Mouse (Mus musculus) MN1 (cell line): ENCODE measurements at regions not wholly inside any gene's neighbourhood (a gene's known extent, or its start where the extent isn't known, plus 50 kb on each side); places are given as distances from the start of the nearest gene placed in this dataset.

ENCODE experiments used
- DNase-seq: peaks from one replicate; pipeline ENCODE4 v3.0.0-alpha.2; 2016; ENCODE audit warnings: low spot score

DNA sequence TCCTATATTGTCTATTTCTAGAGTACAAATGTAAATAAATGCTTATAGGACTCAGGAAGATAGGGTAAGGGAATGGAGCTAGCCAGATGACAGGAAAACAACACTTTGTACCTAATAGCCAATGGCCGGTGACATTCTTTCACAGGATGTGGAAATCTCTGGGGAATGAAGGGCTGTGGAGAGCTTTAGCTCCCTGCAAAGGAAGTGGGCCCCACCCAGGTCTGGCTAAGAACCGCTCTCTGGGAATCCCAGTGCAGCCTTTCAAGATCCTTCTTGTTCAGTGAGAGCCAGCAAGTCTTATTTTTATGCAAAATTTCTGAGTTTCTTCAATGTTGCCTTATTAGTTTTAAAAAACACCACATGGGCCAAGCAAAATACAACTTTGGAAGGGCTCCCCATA lies 54.7 kb upstream of the Pappa2 start:
- DNase-seq: no peak

DNA sequence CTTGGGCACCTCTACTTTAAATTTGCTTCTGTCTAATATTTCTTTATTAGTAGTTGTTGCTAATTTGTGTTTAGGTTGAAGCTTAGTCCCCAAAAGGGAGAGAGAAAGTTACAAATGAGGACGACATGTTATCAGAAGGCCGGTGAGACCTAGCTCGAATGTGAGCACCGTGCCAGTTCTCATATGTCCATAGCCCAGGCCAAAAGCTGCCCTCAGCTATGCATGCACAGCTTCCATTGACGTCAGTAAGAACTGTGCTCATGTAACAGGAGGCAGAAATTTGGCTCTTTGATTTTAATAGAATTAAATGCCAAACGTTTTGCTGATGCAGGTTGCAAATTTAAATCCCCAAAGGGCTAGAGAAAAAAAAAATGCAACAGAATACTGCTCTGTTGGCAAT lies 56.1 kb upstream of the Pappa2 start:
- DNase-seq: no peak

DNA sequence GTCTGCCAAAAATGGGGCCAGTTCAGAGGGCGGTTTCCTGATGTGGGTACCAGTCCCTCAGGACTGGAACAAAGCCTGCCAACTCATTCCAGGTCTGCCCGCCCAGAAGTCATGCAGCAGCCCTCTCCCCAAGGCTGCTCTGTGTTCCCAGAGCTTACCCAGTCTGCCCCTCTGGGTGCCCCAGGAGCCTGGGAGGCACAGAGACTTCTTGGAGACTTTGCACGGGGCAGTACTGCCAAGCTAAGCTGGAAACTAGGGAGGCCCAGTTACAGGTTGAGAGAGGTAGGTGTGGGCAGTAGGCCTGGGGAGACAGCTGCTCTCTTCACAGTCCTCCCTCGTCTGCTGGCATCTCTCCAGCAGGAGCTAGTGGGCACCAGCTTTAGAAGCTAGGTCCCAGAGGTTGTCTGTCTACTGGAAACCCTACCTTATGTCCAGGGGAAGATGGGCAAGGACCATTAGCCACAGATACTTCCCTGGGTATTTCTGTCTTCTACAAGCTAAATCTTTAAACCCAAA lies 65.6 kb upstream of the Pappa2 start:
- no peak for DNase-seq

DNA sequence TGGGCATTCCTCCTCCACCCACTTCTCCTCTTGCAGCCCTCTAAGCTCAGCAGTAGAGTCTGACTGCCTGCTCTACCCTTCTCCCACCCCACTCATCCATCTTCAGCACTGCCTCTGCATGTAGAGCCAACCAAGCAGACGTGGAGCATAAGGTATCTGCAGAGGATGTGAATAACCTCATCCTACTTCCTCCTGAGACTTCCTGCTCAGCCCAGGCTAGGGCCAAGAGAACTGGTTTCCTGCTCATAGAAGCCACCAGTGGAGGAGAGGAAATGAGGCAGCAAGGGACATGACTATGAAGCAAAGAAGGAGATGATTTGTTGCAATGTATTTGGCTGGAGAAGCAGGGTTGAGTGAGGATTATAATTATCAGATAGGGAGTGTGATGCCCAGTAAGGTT lies 84.7 kb upstream of the Pappa2 start:
- DNase-seq: no peak

DNA sequence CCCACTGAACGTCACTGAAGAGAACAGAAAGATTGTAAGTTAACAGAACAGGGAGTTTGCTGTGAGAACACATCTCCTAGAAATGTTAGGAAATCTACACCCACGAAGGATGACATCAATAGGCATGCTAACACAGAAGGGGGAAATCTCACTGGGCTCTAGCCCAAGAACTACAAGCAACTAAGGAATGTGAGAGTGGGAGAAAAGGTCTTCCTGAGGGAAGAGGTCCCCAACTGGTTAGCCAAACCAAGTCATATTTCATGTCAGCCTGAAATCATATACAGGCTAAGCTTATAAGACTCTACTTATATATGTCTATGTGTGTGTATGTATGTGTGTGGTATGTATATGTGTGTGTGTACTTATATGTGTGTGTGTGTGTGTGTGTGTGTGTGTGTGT lies 118.9 kb upstream of the Pappa2 start:
- no peak for DNase-seq

DNA sequence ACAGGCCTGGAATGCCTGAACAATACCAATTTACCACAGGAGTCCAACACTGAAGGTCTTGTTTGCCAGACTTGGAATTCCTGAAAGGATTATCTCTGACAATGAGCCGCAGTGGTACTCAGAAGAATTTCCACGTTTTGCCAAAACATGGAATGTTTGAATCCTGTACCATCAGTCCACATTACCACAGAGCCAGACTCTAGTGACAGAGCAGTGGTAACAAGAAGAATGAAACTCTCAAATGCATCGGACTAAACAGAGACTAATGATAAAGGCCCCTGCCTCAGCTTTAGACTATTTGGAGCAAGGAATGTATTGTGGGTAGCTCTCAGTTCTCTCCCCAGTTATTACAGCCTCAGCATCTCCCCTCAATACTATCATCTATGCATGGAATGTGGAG lies 109.9 kb upstream of the Cop1 start:
- DNase-seq: no peak

DNA sequence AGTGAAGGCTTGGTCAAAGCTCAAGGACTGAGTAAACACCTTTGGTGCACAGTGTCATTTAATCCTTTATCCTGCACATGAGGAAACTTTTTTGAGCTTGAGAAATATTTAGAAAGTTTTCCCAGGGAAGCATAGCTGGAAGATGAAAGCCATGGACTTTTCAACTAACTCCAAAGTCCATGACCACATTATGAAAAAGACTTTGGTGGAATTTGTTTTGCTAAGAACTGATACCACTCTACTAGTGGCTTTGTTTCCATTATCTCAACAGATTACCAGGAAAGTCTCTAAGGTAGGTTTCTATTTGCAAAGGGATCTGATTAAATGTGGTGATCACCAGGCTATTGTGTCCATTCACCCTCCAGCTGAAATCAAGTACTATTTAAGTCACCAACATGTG lies 107.2 kb upstream of the Cop1 start:
- DNase-seq: no peak

DNA sequence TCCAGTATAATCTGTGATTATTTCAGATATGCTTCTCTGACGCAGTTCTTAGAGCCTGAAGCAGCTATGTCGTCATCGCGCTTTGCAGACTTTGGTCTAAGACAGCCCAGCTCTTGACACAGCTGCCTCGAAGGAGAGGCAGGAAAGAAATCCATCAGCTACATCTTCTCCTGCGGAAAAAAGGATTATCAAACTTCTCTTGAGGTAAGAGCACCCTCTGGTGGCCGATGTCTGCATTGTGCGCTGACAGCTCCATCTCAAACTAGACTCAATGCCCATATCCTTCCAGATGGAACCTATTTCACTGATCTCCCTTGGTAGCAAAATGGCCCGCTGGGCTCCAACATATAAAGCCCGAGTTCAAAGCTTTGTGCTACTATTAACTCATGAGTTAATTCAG lies 96.8 kb upstream of the Cop1 start:
- peak; percentile 58 for DNase-seq

DNA sequence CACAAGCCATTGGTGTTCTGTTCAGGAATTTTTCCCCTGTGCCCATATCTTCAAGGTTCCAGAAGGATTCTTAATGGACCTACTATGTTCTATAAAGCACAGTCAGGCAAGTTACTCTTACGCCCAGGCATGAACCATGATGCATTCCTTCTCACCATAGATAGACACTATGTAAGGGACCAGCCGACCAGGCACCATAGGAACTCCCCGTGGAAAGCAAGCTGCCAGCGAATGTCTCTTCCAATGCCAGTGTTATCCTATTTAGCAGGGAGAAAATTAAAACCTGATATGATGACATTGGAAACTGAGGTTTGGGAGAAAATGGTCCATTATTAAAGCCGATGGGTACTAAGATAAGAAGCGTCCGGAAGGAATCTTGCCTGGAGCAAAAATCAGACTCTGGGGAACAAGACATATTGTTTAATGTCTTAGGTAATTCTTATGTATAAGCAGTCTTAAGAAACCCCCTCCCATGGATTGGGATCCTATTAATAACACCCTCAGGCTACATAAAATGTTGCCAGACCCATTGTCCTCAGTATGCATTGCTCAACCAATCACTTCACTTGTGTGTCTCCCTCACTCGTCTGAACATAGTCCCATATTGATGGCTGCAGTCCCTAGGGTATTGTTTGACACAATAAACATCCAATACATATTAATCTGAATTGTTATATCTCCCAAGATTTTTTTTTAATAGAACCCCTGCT lies 84.2 kb upstream of the Cop1 start:
- DNase-seq: no peak

DNA sequence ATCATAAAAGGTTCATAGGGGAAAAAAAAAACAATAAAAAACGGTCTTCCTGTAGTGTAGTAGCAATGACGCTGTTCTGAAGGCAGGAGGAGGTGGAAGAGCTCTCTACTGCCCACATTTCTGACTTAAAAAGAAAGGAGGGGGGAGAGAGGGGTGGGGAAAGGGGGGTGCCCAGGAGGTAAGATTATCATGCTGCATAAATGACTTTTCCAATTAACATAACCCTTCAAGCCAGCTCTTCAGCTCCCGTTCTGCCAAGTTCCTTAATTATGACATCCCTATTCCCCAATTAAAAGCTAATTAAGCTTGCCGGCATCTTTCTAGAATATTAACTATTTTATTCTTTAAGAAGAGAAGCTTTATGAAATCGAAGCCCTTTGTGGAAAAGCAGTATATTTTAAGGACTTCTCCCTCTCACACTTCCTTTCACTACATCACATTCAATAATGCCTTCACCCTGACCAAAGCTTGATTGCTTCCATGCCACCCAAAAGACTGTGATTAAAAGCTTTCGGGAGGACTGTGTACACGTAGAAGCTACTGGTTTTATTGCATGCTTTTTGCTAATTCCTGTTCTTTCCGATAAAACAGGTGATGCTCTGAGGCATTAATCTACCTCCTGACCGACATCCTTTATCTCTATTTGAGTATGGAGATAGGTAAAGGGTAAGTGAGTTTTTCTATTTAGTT lies 83.5 kb upstream of the Cop1 start:
- DNase-seq: no peak

DNA sequence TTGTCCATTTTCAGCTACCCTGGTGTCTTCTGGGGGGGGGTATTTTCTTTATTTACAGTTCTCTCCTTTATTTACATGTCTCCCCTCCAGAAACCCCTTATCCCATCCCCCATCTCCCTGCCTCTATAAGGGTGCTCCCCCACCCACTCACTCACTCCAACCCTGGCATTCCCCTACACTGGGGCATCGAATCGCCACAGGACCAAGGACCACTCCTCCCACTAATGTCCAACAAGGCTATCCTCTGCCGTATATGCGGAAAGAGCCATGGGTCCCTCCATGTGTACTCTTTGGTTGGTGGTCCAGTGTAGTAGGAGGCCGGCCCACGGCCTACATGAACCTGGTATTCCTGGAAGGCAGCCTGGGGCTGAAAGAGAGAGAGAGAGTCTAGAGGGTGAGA lies 82.9 kb upstream of the Cop1 start:
- no peak for DNase-seq

DNA sequence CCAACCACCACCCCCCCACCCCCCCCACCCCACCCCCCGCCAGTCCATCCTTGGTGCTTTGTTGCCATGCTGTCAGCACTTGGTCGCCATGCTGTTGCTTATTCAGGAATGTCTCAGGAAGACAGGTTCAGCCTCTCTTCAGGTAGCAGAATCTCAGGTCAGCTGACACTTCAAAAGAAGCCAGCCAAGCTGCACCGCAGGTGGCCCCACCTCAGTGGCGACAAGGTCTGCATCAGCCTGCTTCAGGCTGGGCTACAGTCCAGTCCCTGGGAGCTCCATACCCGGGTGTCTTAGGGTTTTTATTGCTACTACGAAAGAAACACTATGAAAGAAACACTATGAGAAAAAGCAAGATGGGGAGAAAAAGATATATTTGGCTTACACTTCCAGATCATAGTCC lies 82.4 kb upstream of the Cop1 start:
- no peak for DNase-seq

DNA sequence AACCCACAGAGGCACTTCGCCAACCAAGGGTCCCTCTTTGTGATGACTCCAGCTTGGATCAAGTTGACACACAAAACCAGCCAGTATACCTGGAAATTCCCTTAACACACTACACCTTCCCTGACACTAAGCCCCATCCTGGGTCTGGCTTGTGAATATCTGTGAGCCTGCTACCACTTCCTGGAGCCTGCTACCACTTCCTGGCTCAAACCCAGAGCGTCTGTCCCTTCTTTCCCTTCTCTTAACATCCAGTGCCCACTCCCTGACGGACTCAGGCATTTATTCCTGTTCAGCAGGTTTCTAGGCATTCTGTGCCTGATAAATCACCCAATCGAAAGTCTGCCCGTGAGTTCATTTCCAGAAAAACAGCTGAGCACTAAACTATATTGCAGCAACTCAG lies 81.8 kb upstream of the Cop1 start:
- no peak for DNase-seq

DNA sequence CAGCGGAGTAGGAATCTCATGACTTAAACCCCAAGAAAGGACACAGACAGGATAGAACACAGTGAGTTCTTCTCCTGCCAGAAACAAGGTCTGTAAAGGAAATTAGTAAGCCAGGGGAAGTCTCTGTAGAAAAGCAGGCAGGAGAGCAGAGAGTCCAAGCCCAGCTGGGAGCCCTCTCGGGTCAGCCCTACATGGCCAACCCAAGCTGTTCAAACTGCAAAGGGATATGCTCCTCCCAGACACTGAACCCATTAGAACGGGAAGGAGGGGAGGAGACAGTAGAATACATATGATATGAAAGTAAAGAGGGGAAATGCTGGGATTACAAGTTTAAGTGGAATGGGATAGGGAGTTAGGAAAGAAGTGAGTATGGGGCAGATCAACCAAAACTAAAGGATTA lies 75.7 kb upstream of the Cop1 start:
- no peak for DNase-seq

DNA sequence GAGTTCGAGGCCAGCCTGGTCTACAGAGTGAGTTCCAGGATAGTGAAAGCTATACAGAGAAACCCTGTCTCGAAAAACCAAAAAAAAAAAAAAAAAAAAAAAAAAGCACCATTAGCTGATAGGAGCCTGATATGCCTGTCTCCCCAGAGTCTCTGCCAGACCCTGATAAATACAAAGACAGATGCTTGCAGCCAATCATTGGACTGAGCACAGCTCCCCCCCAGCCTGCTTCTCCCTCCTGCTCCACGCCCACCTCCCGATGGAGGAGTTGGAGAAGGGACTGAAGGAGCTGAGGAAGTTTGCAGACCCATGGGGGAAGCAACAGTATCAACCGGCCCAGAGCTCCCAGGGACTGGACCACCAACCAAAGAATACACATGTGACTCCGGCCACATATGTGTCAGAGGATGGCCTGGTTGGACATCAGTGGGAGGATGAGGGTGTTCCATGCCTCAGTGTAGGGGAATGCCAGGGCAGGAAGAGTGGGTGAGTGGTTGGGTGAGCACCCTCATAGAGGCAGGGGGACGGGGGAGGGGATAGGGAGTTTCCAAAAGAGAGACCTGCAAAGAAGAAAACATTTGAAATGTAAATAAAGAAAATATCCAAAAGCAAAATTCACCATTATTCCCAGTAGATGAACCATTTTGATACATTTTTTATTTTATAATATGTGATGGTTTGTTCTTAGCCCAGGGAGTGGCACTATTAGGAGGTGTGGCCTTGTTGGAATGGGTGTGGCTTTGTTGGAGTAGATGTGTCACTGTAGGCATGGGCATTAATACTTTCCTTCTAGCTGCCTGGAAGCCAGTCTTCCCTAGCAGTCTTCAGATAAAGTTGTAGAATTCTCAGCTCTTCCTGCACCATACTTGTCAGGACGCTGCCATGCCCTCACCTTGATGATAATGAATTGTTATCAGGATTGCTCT lies 71.8 kb upstream of the Cop1 start:
- DNase-seq: no peak

DNA sequence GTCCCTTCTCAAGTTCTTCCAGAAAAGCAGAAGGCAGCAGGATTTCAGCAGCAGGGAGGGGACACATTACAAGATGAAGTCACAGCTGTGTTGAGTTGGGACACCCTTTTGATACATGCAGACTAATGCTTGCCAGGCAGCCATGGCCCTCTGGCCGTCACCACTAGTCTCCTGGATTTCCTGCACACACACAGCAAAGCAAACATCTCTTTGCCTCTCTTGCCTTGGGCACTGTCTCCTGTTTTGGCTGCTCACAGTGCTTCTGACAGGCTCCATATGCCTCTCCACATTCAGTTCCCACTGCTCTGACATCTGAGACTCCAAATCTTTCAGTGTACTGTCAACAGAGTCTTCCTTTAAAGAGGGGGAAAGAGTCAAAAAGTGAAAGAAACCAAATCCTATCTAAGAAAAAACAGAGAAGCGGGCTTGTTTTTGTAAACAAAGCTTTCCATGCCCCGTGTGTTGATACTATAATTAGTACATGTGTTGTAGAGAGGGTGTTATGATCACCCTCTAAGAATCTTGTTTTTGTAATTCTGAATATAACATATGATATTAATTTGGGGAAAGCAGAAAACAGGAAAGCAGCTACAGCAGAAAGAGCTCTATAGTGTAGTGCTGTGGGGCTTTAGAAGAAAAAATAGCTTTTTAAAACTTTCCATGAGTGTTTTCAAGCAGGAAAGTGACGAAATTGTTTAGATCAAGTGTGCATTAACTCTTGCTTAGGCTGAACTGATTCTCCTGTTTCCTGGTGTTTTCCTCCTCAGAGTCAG lies 68.8 kb upstream of the Cop1 start:
- no peak for DNase-seq

DNA sequence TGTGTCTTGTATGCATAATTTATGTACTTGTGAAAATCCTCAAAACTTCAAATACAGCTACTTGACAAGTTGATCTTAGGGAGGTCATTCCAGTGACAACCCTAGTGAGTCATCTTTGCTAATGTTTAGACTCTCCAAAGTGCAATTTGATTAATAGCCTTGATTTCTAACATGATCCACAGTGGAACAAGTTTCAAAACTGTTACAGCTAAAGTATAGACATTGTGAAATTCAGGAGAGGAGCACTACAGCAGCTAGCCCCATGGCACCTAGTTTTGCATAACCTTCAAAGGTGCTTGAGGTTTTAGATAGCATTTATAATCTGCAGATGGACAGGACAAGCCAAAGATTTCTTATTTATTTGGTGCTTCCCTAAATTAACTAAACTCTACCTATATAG lies 50.1 kb upstream of the Cop1 start:
- no peak for DNase-seq
